Mouse (Mus musculus) embryonic facial prominence, embryonic 14.5 days (tissue): ENCODE measurements around the gene Rack1. TPM values are rescaled to one million over a fixed set of nuclear protein-coding genes. Genes with fewer than 3 reads are reported as not detected.

Experiments used
- ATAC-seq: fragments of 200-750 bp; cut with Nextera tagmentation; 2 replicates; pipeline ENCODE4 v1.8.0; 2017; ENCODE audit warnings: low read depth, moderate number of reproducible peaks, moderate TSS enrichment
- DNase-seq: peaks from one replicate; pipeline ENCODE4 v3.0.0-alpha.2; 2015; ENCODE audit warnings: low spot score
- H3K27ac ChIP-seq: fragments of 300-500 bp; sonication (generic); replicated peaks from 2 replicates; pipeline ENCODE4 v1.5.1; 2014; ENCODE audit warnings: low read depth, mild to moderate bottlenecking, low read length, moderate library complexity
- H3K27me3 ChIP-seq: fragments of 300-500 bp; sonication (generic); replicated peaks from 2 replicates; pipeline ENCODE4 v1.6.1; 2014; ENCODE audit warnings: low read length; ENCODE audit not compliant: control insufficient read depth, insufficient read depth
- H3K36me3 ChIP-seq: fragments of 300-500 bp; sonication (generic); 2 replicates; pipeline ENCODE4 v1.6.1; 2014; ENCODE audit warnings: low read length, mixed read lengths; ENCODE audit not compliant: control insufficient read depth, insufficient read depth
- H3K4me1 ChIP-seq: fragments of 300-500 bp; sonication (generic); 2 replicates; pipeline ENCODE4 v1.6.1; 2014; ENCODE audit warnings: antibody characterized with exemption, low read length; ENCODE audit not compliant: control insufficient read depth, insufficient read depth
- H3K4me2 ChIP-seq: fragments of 300-500 bp; sonication (generic); 2 replicates; pipeline ENCODE4 v1.6.1; 2014; ENCODE audit warnings: low read depth, mild to moderate bottlenecking, low read length, moderate library complexity, mixed read lengths
- H3K4me3 ChIP-seq: fragments of 300-500 bp; sonication (generic); 2 replicates; pipeline ENCODE4 v1.5.1; 2014; ENCODE audit warnings: low read depth, mild to moderate bottlenecking, low read length
- H3K9ac ChIP-seq: fragments of 300-500 bp; sonication (generic); 2 replicates; pipeline ENCODE4 v1.6.1; 2014; ENCODE audit warnings: low read depth, mild to moderate bottlenecking, low read length, moderate library complexity, mixed read lengths
- H3K9me3 ChIP-seq: fragments of 300-500 bp; sonication (generic); 2 replicates; pipeline ENCODE4 v1.6.1; 2016; ENCODE audit warnings: low read length; ENCODE audit not compliant: control insufficient read depth
- WGBS: fragments of 180-500 bp; shearing (Covaris S2); extraction: QIAGEN DNeasy Blood & Tissue Kit; methylation state at CpG from one replicate; pipeline ENCODE4 v1.1.7; 2014; 5-methylcytosine and 5-hydroxymethylcytosine counted together
- polyA plus RNA-seq: library from polyadenylated mRNA; unstranded; fragments of >200 nt; fragmentation: Nextera tagmentation; extraction: Ambion mirVana; gene quantifications from 2 replicates; pipeline ENCODE4 v1.2.1, GENCODE M21; 2014

Gene Rack1
- polyA plus RNA-seq, 1 experiment from 2014 or later: 926 TPM

DNA sequence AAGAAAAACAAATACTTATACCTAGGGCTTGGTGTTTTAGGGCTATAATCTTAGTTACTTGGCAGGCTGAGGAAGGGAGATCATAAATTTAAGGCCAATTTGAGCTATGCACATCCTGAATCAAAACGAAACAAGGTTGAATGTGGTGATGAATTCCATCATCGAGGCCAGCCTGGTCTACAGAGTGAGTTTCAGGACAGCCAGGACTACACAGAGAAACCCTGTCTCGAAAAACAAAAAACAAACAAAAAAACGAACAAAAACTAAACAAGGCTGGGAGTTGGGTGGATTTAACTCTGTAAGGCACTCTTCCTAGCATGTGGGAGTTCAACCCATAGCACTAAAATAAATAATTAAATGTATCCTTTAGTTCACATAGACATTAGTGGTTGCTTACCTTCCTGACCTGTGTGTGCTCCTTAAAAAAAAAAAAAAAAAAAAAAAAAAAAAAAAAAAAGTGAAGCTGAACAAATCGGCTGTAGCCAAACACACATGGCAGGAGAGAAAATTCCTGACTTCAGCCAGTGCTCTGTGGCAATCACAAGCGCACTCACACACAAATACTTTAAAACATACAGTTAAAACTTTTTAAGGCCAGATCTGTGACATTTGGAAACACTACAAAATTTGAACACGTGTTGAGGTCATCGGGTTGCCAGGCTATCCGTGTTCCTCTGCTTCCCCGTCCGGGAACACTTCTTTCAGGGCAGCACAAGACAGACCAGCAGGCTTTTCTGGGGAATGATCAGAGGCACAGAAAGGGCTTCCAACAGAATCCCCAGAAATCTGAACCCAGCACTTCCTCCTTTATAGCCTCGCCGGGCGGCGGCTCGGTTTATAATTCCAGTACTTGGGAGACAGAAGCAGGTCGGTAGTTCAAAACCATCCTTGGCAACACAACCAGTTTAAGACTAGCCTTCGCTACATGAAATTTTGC is 880 bp upstream of the Rack1 start:
- Histone ChIP-seq H3K4me1 (peaks cover 23% of the 10 kb centered on the region), H3K9me3 (no peaks in the 10 kb centered on the region), H3K27me3 (no peaks in the 10 kb centered on the region), H3K4me2 (peak overlapping the region; percentile 94), H3K36me3 (peaks cover 32% of the 10 kb centered on the region), H3K27ac (peak overlapping the region; percentile 96), H3K9ac (peak overlapping the region; percentile 93), H3K4me3 (peak overlapping the region; percentile 70)
- ATAC-seq (peak; percentile 6; the same call in 1 of the 2 replicates), DNase-seq (no peak)
- 7% methylated on average over 18 of the region's 18 CpGs for WGBS

DNA sequence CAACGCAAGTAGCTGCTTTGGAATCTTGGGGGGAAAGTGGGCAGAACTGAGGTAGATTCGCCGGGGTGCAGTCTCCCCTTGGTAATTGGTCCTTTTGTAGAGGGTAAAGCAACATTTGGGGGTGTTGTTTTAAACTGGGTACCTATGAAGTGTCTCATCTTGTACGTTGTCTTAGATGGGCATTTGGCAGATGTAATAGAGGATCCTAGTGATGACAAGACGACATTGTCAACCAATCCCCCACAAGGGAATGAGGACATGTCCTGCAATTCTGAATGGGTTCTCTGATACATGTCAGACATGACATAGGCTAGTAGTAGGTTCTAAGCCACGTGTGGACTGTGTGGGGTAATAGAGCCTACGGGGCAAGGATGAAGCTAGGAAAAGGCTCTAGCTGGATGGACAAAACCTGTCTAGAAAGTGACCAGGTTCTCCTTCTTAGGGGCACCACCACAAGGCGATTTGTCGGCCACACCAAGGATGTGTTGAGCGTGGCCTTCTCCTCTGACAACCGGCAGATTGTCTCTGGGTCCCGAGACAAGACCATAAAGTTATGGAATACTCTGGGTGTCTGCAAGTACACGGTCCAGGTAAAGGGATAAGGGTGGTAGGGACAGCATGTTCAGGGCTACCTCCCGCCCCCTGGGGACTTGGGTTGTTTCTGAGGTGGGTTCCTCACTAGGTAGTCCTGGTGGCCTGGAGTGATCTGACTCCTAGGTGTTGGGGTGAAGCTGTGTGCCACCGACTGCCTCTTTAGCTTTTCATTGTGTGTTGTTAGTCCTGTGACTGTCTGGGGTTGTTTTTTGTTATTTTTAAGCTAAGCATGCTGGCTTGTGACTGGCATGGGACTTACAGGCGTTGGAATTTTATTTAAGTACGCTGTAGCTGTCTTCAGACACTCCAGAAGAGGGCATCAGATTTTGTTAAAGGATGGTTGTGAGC is 2.0 kb downstream of the Rack1 start:
- 73% methylated on average over 17 of the region's 17 CpGs for WGBS

DNA sequence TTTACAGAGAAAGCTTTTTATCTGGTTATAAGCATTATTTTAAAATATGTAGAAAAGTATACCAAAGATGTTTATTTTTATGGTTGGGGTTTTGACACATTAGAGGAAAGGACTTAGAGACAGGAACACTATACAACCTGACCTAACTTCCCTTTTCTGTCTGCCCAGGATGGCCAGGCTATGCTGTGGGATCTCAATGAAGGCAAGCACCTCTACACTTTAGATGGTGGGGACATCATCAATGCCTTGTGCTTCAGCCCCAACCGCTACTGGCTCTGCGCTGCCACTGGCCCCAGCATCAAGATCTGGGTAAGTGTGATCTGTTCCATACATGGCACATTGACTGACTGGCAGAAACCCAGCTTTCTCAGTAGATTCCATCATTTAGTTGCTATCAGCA is 3.9 kb downstream of the Rack1 start:
- no peak overlapping the region for H3K4me3 ChIP-seq
- no peaks in the 10 kb centered on the region for H3K27me3 ChIP-seq
- H3K9ac ChIP-seq: no peak overlapping the region
- 96% methylated on average over 2 of the region's 2 CpGs for WGBS
- H3K4me1 ChIP-seq: peaks cover 13% of the 10 kb centered on the region
- H3K4me2 ChIP-seq: no peak overlapping the region
- DNase-seq (no peak), ATAC-seq (no peak)
- no peak overlapping the region for H3K27ac ChIP-seq
- H3K36me3 ChIP-seq: peaks cover 78% of the 10 kb centered on the region
- H3K9me3 ChIP-seq: no peaks in the 10 kb centered on the region

More for the DNA sequence above, 2.0 kb downstream of the Rack1 start:
- no peaks in the 10 kb centered on the region for H3K9me3 ChIP-seq
- no peaks in the 10 kb centered on the region for H3K27me3 ChIP-seq
- H3K27ac ChIP-seq: no peak overlapping the region
- H3K4me2 ChIP-seq: peak overlapping the region; percentile 94
- DNase-seq (no peak), ATAC-seq (no peak)
- H3K4me1 ChIP-seq: peaks cover 23% of the 10 kb centered on the region
- H3K4me3 ChIP-seq: peak overlapping the region; percentile 70
- peaks cover 60% of the 10 kb centered on the region for H3K36me3 ChIP-seq
- peak overlapping the region; percentile 93 for H3K9ac ChIP-seq

- Histone ChIP-seq H3K27ac (no peak overlapping the region), H3K4me2 (no peak overlapping the region), H3K4me1 (peaks cover 12% of the 10 kb centered on the region), H3K9me3 (no peaks in the 10 kb centered on the region), H3K4me3 (no peak overlapping the region), H3K9ac (no peak overlapping the region), H3K27me3 (no peaks in the 10 kb centered on the region), H3K36me3 (peaks cover 87% of the 10 kb centered on the region)
- ATAC-seq: no peak
- no peak for DNase-seq
- 86% methylated on average over 2 of the region's 2 CpGs for WGBS
These were observed 4.8 kb downstream of the Rack1 start for GRCm38 (mm10) chr11:48804922-48805321.

- H3K9me3 ChIP-seq: no peaks in the 10 kb centered on the region
- 65% methylated on average over 21 of the region's 21 CpGs for WGBS
- no peak overlapping the region for H3K4me2 ChIP-seq
- H3K4me3 ChIP-seq: no peak overlapping the region
- H3K4me1 ChIP-seq: 0 out of 2 replicates have a peak, but pooled peaks cover 3% of the 10 kb centered on the region
- no peak overlapping the region for H3K9ac ChIP-seq
- ATAC-seq (peak; percentile 50; the same call in 1 of the 2 replicates), DNase-seq (no peak)
- no peak overlapping the region for H3K27ac ChIP-seq
- H3K36me3 ChIP-seq: peaks cover 91% of the 10 kb centered on the region
- no peaks in the 10 kb centered on the region for H3K27me3 ChIP-seq
These were observed 6.9 kb downstream of the Rack1 start for GRCm38 (mm10) chr11:48806856-48807562.

DNA sequence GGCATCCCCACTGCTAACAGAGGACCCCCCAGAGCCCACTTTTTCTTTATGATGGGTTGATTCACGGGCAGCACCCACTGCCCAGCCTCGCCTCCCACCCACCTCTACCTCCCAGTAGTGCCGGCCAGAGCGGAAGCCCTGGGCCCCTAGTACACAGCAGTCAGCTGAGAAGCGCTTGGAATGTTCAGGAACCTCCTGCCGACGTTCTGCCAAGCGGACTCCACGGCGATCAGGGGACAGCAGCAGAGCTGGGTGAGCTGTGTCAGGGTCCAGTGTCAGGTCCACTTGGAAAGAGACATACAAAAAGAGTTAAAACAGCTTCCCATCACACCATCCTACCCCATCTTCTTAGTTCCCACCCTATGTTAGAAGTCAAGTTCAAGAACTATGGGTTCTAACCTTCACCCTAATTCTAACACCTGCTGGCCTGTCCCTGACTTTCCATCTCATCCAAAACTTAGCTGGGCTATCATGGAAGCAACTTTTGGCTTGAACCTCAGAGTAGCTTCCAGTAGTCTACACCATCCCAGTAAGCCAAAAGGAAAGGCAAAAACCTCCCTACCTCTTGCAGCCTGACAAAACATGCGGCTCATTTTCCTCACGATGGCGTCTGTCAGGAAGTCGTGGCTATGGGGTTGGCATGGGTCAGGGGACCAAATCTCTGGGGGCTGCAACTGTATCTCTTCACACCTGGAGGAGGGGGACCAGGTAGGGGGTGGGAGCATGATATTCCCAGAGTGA is 7.6 kb downstream of the Rack1 start:
- H3K4me3 ChIP-seq: no peak overlapping the region
- no peaks in the 10 kb centered on the region for H3K27me3 ChIP-seq
- H3K4me2 ChIP-seq: no peak overlapping the region
- no peak overlapping the region for H3K27ac ChIP-seq
- H3K36me3 ChIP-seq: peaks cover 88% of the 10 kb centered on the region
- H3K9me3 ChIP-seq: no peaks in the 10 kb centered on the region
- ATAC-seq (peak; percentile 4; the same call in 1 of the 2 replicates), DNase-seq (no peak)
- 59% methylated on average over 14 of the region's 14 CpGs for WGBS
- no peak overlapping the region for H3K9ac ChIP-seq
- H3K4me1 ChIP-seq: no peaks in the 10 kb centered on the region

DNA sequence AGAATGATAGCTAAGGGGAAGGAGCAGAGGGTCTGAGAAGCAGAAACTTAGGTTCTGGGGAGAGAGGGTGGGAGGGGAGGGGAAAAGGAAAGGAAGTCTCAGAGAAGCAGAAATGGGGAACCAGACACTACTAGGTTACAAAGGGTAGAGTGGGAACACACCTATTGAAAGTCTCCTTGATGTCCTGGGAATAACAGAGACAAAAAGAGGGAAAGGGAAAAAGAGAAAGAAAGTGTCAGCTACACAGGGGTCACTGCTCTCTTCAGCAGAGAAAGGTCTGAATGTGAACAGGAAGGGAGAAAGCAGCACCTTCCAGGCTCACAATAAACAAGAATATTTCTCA is 8.1 kb downstream of the Rack1 start:
- Histone ChIP-seq H3K4me2 (no peak overlapping the region), H3K9me3 (no peaks in the 10 kb centered on the region), H3K4me1 (no peaks in the 10 kb centered on the region), H3K36me3 (peaks cover 83% of the 10 kb centered on the region), H3K27ac (no peak overlapping the region), H3K27me3 (no peaks in the 10 kb centered on the region), H3K4me3 (no peak overlapping the region), H3K9ac (no peak overlapping the region)
- no peak for DNase-seq
- no peak for ATAC-seq
